Mouse (Mus musculus): ENCODE data around the gene Adh6b.
"Not testable (repeated sequence)": the region's sequence is repeated elsewhere in the genome, so short reads cannot be mapped to it uniquely, and the experiment has no call there.

Adh6b gene

DNA sequence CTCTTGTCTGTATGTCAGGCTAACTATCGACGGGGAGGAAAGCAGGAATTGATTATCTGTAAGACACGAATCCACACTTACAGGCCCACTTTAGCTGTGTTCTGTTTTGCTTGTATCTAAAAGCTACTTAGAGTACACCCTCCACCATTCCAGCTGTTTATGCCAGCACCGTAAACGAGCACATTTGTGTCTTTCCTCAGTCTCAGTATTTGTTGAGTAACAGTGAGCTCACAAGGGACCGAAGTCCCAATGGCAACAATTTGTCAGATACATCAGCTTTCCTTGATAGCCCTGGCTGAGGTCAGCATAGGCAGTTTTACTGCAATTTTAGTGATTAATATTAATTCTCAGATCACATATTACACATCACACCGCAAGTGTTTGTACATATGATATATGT is 17.3 kb downstream of the Adh6b start:
- in situ Hi-C loops (cut with MseI, MboI): no loop called here

DNA sequence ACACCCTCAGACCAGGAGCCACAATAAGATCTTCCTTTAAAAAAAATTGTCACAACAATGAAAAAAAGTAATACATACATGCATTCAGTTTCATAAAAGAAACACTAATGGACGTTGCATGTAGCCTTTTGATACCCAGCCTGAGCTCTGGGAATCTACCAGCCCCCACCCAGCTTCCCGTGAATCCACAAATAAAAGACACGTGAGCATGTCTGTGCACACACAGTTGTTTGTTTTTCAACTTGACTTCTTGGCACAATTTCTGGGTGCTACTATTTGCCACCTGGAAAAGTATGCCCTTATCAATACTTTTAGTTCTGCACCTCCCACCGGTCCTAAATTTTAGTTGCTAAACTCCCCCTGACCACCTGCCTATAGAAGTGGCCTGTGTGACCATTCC is 19.1 kb downstream of the Adh6b start:
- in situ Hi-C loops (cut with MseI, MboI): no loop called here

DNA sequence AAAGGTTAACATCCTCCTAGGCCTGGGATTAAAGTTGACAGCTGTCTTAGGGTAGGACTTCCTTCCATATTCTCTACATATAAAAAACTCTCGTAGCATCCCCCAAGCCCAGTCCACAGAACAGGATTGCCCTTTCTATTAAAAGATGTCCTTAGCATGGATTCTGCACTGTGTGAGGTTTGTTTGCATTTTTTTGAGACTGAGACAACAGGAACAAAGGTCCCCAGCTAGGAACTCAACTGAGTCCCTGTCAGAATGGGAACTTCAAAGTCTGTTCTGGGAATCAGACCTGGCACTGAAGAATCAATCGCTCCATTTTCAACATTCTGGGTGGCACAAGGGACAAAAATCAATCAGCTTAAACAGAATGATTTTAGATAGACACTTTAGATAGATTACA is 21.3 kb downstream of the Adh6b start:
- in situ Hi-C loops (cut with MseI, MboI): no loop called here

DNA sequence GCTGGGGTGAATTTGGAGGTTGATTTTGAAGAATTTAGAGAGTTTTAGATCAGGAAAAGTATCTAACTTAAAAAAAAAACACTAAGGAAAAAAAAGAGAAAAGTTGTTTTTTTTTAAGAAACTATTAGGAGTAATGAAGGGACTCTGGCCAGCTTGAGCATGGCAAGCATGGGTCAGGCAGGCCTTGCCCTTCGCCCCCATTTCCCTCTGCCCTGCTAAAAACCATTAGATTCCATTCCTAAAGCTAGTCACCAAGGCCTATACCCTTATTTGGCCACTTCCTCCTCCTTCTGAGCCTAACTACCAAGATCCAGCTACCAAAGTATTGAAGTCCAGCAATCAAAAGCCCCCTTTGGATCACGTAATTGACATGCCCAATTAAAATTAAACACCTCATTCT is 24.6 kb downstream of the Adh6b start:
- in situ Hi-C loops (cut with MseI, MboI): no loop called here

DNA sequence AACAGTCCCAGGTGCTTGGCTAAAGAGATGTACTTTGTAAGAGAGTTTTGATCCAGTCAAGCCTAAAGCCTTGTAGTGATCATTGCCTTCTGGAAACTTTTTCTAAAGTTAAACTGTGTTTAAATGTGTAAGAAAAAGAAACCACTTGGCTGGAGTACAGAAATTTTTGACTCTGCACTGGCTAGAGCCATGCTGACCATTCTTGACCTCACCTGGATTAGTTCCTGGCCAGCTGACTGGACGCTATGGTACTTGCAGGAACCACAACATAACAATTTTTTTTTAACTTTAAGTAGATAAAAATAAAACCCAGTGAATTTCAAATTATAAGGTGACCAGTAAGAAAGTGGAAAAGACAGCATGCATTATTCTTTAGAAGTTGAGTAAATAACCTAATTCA is 28.0 kb downstream of the Adh6b start:
- in situ Hi-C loops (cut with MseI, MboI): no loop called here

DNA sequence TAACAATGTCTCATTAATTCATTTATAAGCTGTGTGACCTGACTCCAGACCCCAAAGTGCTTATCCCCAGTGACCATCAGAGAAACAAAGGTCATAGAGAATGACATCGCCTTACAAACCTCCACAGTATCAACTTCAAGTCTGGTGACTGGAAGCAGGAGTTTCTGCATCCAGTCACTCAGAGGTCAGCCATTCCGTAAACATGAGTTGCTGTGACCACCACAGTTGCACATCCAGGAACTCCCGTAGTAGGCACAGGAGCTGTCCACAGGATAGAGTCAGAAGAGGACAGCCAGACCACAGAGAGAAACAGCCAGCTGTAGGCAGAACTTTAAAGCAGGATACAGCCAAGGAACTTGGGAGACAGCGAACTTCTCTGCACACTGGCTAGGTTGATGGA is 28.7 kb downstream of the Adh6b start:
- in situ Hi-C loops (cut with MseI, MboI): not testable (repeated sequence)

DNA sequence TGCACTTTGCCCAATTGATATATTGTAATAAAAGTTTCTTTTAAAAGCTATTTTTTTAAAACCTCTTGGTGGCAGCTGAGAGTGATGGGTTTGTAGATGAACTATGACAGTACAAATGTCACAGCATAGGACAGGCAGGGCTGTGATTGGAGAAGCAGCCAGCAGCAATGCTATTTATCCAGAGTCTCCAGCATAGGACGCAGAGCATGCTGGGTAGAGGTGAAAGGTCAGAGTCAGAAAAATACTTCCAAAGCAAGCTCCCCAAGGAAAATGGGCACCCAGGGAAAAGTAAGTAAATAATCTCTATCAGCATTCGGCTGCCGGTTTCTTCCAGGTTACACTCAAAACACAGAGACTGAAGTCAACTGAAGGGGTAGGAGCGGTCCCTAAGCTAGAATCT is 32.3 kb downstream of the Adh6b start:
- in situ Hi-C loops (cut with MseI, MboI): no loop called here

DNA sequence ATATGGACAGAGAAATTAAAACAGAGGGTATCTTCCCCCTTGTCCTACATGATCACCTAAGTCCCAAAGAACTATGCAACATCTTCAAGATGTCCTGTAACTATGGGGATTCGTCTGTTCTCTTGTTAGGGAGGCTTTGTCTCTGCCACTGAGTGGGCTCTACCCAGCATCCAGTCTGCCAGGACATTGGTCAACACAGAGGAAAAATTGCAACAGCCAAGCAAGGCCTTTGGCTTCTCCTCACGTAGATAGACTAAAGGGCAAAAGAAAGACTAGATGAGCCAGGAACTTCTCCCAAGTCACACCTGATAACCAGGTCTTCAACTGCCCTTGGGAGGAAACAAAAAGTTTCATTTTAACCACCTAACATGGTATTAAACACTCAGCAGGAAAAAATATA is 33.6 kb downstream of the Adh6b start:
- in situ Hi-C loops (cut with MseI, MboI): no loop called here

DNA sequence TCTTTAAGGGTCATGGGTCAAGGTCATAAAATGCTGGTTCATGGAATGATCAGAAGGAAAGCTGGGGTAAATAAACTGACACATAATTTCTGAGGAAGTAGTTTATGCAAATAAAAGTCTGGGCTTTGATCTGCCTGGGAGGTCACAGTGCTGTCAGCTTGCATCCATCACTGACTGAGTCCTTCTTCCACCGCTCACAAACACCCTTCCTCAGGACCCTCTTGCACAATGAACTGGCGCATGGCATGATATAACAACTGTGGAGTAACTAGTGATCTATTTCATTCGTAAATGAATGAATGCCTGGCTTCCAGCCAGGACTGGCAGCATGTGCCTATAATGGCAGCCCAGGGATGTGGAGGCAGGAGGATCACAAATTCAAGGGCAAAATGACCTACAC is 39.6 kb downstream of the Adh6b start:
- in situ Hi-C loops (cut with MseI, MboI): no loop called here

DNA sequence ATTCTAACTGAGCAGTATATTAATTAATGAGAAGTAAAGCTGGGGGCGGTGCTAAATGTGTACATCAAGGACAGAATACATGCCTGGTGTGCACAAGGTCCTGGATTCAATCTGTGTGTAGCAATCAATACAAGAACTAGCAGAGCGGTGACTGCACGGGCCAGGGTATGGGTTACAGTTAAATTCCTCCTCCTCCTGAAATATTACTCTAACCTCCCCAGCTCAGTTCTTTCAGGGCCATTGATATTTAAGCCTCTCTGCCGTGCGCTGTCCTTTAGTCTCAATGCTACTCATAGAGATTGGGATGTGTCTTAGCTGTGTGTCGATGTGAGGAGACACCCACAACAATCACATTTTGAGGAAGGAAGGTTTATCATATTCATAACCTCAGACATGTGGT is 45.6 kb downstream of the Adh6b start:
- in situ Hi-C loops (cut with MseI, MboI): no loop called here

DNA sequence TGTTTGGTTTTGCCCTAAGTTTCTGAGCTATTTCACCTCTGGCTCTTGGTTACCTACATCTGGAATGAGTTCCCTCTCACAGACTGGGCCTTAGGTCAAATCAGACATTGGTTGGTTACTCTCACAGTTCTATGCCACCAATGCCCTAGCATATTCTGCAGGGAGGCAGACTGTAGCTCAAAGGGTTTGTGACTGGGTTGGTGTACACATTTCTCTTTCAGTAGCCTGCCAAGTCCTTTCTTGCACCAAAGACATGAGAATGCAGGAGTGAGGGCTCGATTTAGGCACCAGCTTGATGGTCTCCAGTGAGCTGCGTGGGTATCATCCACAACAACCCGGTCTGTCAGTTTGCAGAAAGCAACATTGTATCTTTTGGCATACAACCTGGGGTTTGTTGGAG is 63.3 kb downstream of the Adh6b start:
- in situ Hi-C loops (cut with MseI, MboI): loop anchor here (10.0 kb wide), 2 partner anchors 180 to 210 kb away; partner anchors contain the start of gene 4930579F01Rik (in 1 of the 2)

DNA sequence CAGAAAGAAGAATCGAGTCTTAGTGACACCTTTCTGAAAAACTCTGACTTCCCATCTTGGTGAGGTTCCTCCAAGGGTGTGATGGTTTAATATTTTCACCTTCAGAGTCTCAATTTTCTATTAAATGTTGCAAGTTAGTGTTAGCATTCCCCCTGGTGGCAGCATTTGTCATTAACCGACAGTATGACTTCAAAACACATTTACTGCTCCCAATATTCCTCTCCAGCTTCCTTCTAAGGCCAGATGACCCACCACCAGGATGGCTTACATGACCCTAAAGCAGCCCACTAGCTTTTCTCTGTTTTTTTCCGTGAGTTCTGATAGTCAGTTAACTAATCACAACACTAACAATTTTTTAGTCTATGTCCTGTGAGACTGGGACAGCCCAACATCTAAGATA is 63.8 kb downstream of the Adh6b start:
- in situ Hi-C loops (cut with MseI, MboI): loop anchor here (10.0 kb wide), 2 partner anchors 181 to 211 kb away; partner anchors contain the start of gene 4930579F01Rik (in 1 of the 2)

DNA sequence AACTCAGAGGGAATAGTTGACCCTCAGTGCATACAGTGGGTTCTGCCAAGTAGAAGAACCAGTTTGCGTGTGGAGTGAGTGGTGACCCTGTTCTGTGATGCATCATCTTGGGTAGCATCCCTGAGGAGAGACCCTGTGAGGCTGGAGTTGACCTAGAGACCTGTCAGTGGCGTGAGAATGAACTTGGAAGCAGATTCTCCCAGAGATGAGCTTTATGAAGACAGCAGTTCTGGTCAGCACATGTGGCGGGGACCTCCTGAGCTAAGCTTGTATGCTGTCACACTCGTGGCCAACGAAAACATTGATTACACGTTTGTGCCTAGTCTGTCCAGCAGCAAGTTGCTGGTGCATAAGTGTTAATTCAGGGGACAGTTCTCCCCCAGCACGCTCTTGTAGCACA is 64.3 kb downstream of the Adh6b start:
- in situ Hi-C loops (cut with MseI, MboI): loop anchor here (10.0 kb wide), 2 partner anchors 181 to 211 kb away; partner anchors contain the start of gene 4930579F01Rik (in 1 of the 2)

DNA sequence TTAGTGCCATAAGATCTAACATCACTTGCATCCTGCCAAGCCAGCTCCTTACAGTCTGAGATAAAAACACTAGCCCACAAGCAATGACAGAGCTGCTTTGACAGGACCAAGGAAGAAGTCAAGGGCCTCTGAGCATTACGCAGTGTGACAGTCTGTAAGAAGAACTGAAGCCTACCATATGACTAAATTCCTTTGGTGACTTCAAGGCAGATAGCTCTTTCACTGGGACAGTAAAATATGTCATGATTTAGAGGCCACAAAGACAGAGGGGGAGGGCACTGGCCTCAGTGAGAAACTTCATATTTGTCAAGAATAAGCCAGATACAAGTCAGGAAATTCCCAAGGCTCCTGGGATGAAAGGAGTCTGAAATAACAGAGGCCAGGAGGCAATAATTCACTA is 66.3 kb downstream of the Adh6b start:
- in situ Hi-C loops (cut with MseI, MboI): loop anchor here (10.0 kb wide), 2 partner anchors 183 to 213 kb away; partner anchors contain the start of gene 4930579F01Rik (in 1 of the 2)
